Mouse (Mus musculus): ENCODE measurements around the gene Gmeb2. TPM values are rescaled to one million over a fixed set of nuclear protein-coding genes. Genes with fewer than 3 reads are reported as not detected.

Gmeb2 gene
- total and polyA plus RNA-seq, 2 experiments = 7.4 to 16.1 TPM

DNA sequence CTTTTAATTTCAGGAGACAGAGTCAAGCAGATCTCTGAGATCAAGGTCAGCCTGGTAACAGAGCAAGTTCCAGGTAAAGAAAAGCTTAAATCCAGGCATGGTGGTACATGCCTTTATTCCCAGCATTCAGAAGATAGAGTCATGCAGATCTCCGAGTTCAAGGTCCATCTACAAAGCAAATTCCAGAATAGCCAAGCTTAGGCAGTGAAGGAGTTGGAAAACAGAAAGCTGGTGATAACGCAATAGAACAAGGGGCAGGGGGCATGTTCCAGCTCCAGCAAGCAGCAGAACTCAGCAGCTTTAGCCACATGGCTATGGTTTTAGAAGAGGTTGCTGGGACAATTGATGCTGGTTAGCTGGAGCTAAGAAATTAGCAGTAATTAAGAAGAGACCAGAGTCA is 62.8 kb downstream of the Gmeb2 start:
- Histone ChIP-seq H3K27ac (replicated peaks; ENCODE audit: insufficient read depth, low read depth, low read length) (no peak overlapping the region), H3K79me2 (ENCODE audit: control insufficient read depth, insufficient read depth, low read length) (no peaks in the 10 kb centered on the region), H3K36me3 (ENCODE audit: control insufficient read depth, insufficient read depth, low read length) (peaks cover 36% of the 10 kb centered on the region), H3K9ac (ENCODE audit: low read depth, low read length) (no peak overlapping the region), H3K4me3 (ENCODE audit: insufficient read depth, low read depth, low read length) (no peak overlapping the region), H3K27me3 (ENCODE audit: control insufficient read depth, insufficient read depth, low read length) (no peaks in the 10 kb centered on the region), H3K4me1 (ENCODE audit: control insufficient read depth, insufficient read depth, low read length) (peaks cover 6% of the 10 kb centered on the region)
- TF ChIP-seq CTCF (IDR thresholded peaks at IDR 0.05; ENCODE audit: low read depth, low read length) (no peak), POLR2A (IDR thresholded peaks at IDR 0.05; ENCODE audit: extremely low read depth, insufficient read depth, low read length) (no peak)
- DNase-seq (ENCODE audit: extremely low read depth, low read depth, low spot score) = peak; percentile 82
- WGBS = 33% methylated on average over 2 of the region's 2 CpGs

GRCm38 (mm10) chr2:181220361-181220760 is 67.5 kb downstream of the Gmeb2 start:
- Histone ChIP-seq H3K79me2 (ENCODE audit: control insufficient read depth, insufficient read depth, low read length) (no peaks in the 10 kb centered on the region), H3K4me3 (ENCODE audit: insufficient read depth, low read depth, low read length) (no peak overlapping the region), H3K4me1 (ENCODE audit: control insufficient read depth, insufficient read depth, low read length) (peaks cover 3% of the 10 kb centered on the region), H3K27me3 (ENCODE audit: control insufficient read depth, insufficient read depth, low read length) (no peaks in the 10 kb centered on the region), H3K9ac (ENCODE audit: low read depth, low read length) (no peak overlapping the region), H3K27ac (replicated peaks; ENCODE audit: insufficient read depth, low read depth, low read length) (no peak overlapping the region), H3K36me3 (ENCODE audit: control insufficient read depth, insufficient read depth, low read length) (no peaks in the 10 kb centered on the region)
- TF ChIP-seq CTCF (IDR thresholded peaks at IDR 0.05; ENCODE audit: low read depth, low read length) = no peak
- 37% methylated on average over 2 of the region's 2 CpGs for WGBS
- no peak for DNase-seq (ENCODE audit: extremely low read depth, low read depth, low spot score)

DNA sequence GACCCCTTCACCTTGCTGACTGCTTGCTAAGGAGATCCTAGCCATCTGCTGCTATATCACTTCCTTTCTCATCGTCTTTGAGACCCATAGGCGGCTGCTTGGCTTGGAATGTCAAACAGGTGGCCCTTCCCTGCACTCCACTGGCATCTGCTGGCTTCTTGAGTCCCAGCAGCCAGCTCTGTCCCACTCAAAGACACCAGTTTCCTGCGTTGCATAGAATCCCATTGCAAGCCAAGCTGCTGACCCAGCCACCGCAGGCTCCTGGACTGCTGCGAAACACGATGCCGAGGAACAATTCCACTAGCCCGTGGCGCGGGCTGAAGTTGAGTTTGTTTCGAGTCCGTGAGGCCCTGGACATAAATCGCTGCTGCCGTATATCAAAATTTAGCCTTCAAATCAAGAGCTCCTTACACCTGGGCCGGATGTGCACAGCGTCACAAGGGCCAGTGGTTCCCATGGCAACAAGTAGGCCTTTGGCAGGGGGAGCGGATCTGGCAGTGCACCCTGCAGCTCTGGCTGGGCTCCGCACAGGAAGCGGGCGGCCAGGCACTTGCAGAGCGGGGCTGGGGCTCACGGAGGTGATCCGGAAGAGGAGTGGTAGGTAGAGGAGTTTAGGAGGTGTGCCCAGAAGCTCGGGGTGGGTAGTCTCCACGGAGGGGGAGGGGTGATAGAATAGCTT is 68.2 kb downstream of the Gmeb2 start, which contains the start of gene Fndc11:
Gene Fndc11, plus strand, starts transcription at position 476 of the 679 bp plus-strand sequence.
- WGBS = 15% methylated on average over 25 of the region's 25 CpGs
- peak within 1 kb of the TSS; percentile 0; the same call in 1 of the 2 replicates for H3K4me3 ChIP-seq (ENCODE audit: insufficient read depth, low read depth, low read length)
- H3K4me1 ChIP-seq (ENCODE audit: control insufficient read depth, insufficient read depth, low read length) = peaks cover 2% of the 10 kb centered on the region; the same call in 1 of the 2 replicates
- H3K9ac ChIP-seq (ENCODE audit: low read depth, low read length) = no peak within 1 kb of the TSS
- no peak within 1 kb of the TSS for H3K27ac ChIP-seq (replicated peaks; ENCODE audit: insufficient read depth, low read depth, low read length)
- no peaks in the 10 kb centered on the region for H3K36me3 ChIP-seq (ENCODE audit: control insufficient read depth, insufficient read depth, low read length)
- H3K27me3 ChIP-seq (ENCODE audit: control insufficient read depth, insufficient read depth, low read length) = no peaks in the 10 kb centered on the region
- TF ChIP-seq CTCF (IDR thresholded peaks at IDR 0.05; ENCODE audit: low read depth, low read length) (0 out of 2 replicates have a peak, but pooled peaks have one; percentile 8), POLR2A (IDR thresholded peaks at IDR 0.05; ENCODE audit: extremely low read depth, insufficient read depth, low read length) (no peak)
- H3K79me2 ChIP-seq (ENCODE audit: control insufficient read depth, insufficient read depth, low read length) = no peaks in the 10 kb centered on the region
- peak; percentile 64 for DNase-seq (ENCODE audit: extremely low read depth, low read depth, low spot score)

GRCm38 (mm10) chr2:181218881-181219485 is 68.9 kb downstream of the Gmeb2 start:
- no peak overlapping the region for H3K9ac ChIP-seq (ENCODE audit: low read depth, low read length)
- no peak overlapping the region for H3K4me3 ChIP-seq (ENCODE audit: insufficient read depth, low read depth, low read length)
- no peak for DNase-seq (ENCODE audit: extremely low read depth, low read depth, low spot score)
- peaks cover 2% of the 10 kb centered on the region; the same call in 1 of the 2 replicates for H3K4me1 ChIP-seq (ENCODE audit: control insufficient read depth, insufficient read depth, low read length)
- TF ChIP-seq POLR2A (IDR thresholded peaks at IDR 0.05; ENCODE audit: extremely low read depth, insufficient read depth, low read length) (no peak), CTCF (IDR thresholded peaks at IDR 0.05; ENCODE audit: low read depth, low read length) (no peak)
- H3K79me2 ChIP-seq (ENCODE audit: control insufficient read depth, insufficient read depth, low read length) = no peaks in the 10 kb centered on the region
- H3K27ac ChIP-seq (replicated peaks; ENCODE audit: insufficient read depth, low read depth, low read length) = no peak overlapping the region
- no peaks in the 10 kb centered on the region for H3K27me3 ChIP-seq (ENCODE audit: control insufficient read depth, insufficient read depth, low read length)
- no peaks in the 10 kb centered on the region for H3K36me3 ChIP-seq (ENCODE audit: control insufficient read depth, insufficient read depth, low read length)
- 87% methylated on average over 5 of the region's 5 CpGs for WGBS

DNA sequence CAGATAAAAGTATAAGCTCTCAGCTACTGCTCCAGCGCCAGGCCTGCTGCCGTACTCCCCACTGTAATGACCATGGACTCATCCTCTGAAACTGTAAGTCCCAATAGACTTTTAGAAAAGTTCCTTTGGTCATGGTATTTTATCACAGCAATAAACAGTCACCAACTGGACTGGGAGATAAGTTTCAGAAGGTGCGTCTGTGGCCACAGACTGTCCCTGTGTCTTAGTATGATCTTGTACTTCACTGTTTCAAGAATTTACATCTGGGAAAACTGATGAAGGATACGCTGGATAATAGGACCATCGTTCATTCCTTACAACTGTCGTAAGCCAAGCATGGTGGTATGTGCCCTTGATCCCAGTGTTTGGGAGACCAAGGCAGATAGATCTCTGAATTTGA is 71.8 kb downstream of the Gmeb2 start:
- Histone ChIP-seq H3K4me3 (ENCODE audit: insufficient read depth, low read depth, low read length) (no peak overlapping the region), H3K4me1 (ENCODE audit: control insufficient read depth, insufficient read depth, low read length) (peaks cover 6% of the 10 kb centered on the region), H3K79me2 (ENCODE audit: control insufficient read depth, insufficient read depth, low read length) (no peaks in the 10 kb centered on the region), H3K27me3 (ENCODE audit: control insufficient read depth, insufficient read depth, low read length) (no peaks in the 10 kb centered on the region), H3K9ac (ENCODE audit: low read depth, low read length) (no peak overlapping the region), H3K27ac (replicated peaks; ENCODE audit: insufficient read depth, low read depth, low read length) (no peak overlapping the region), H3K36me3 (ENCODE audit: control insufficient read depth, insufficient read depth, low read length) (no peaks in the 10 kb centered on the region)
- TF ChIP-seq CTCF (IDR thresholded peaks at IDR 0.05; ENCODE audit: low read depth, low read length) (no peak), POLR2A (IDR thresholded peaks at IDR 0.05; ENCODE audit: extremely low read depth, insufficient read depth, low read length) (no peak)
- 94% methylated on average over 6 of the region's 6 CpGs for WGBS
- no peak for DNase-seq (ENCODE audit: extremely low read depth, low read depth, low spot score)

DNA sequence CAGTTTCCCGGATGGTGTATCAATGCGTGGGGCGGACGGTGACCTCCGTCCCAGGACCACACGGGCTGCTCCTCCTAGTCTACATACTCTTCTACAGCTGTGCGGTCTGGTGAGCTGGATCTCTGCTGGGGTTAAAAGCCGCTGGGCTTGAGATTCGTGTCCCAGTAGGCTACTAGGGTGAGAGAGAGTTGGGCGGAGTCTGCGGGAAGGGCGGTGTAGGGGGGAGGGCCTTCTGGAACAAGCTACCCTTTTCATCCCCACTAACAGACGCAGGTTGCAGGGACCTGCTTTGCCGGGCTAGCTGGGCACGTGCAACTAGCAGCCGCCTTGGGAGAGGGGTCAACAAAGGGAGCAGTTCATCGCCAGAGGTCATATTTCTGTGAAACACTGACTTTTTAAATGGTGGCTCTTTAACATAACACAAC is 74.8 kb downstream of the Gmeb2 start, which contains the start of gene Srms:
Gene Srms, minus strand, starts transcription at position 165 of the 425 bp plus-strand sequence.
- H3K4me1 ChIP-seq (ENCODE audit: control insufficient read depth, insufficient read depth, low read length) = peaks cover 4% of the 10 kb centered on the region; the same call in 1 of the 2 replicates
- no peak for TF ChIP-seq POLR2A (IDR thresholded peaks at IDR 0.05; ENCODE audit: extremely low read depth, insufficient read depth, low read length)
- TF ChIP-seq CTCF (IDR thresholded peaks at IDR 0.05; ENCODE audit: low read depth, low read length) = no peak
- no peaks in the 10 kb centered on the region for H3K79me2 ChIP-seq (ENCODE audit: control insufficient read depth, insufficient read depth, low read length)
- H3K27ac ChIP-seq (replicated peaks; ENCODE audit: insufficient read depth, low read depth, low read length) = no peak within 1 kb of the TSS
- H3K27me3 ChIP-seq (ENCODE audit: control insufficient read depth, insufficient read depth, low read length) = no peaks in the 10 kb centered on the region
- H3K36me3 ChIP-seq (ENCODE audit: control insufficient read depth, insufficient read depth, low read length) = no peaks in the 10 kb centered on the region
- 5% methylated on average over 17 of the region's 17 CpGs for WGBS
- peak within 1 kb of the TSS; percentile 40 for H3K9ac ChIP-seq (ENCODE audit: low read depth, low read length)
- H3K4me3 ChIP-seq (ENCODE audit: insufficient read depth, low read depth, low read length) = peak within 1 kb of the TSS; percentile 52
- DNase-seq (ENCODE audit: extremely low read depth, low read depth, low spot score) = peak; percentile 72

Data from liver, adult 2 months (tissue).